ENCODE assay signal across 33 mouse cellular contexts in the genomic region with DNA sequence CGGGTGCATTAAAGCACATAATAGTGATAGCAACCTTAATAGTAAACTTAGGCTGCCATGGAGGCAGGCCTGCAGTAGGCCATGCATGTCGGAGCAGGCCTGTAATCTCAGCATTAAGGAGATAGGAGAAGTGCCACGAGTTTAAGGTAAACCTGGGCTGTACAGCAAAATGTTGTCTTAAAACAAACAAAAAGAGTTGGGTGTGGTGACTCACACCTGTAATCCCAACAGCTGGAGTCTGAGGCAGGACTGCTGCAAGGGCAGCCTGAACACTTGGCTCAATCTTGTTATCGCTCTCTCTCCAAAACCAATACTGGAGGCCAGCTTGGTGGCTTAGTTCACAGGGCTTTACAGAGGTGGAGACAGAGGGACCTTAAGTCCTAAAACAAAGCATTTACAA. TPM values are rescaled to one million over a fixed set of nuclear protein-coding genes. Genes with fewer than 3 reads are reported as not detected.
A peak's percentile ranks its signal among the peaks of the same experiment; 100 is the strongest.
DNase-seq lines count a peak whose midpoint lies in the region; ATAC-seq and TF ChIP-seq lines count a peak whose summit lies in the region.
"Had no signal": no experiment of that assay in that cellular context is flagged by ENCODE, and none has a peak within 500 bp of the region (broad histone marks: within the 10 kb centered on the region; RNA-seq: fewer than 3 reads in every experiment).

No protein-coding gene starts in this region.

- peaks cover 20% of the 10 kb centered on the region for H3K36me3 ChIP-seq in intestine, embryonic 16.5 days (ENCODE audit: control insufficient read depth, insufficient read depth, low read length)
- peaks cover 76% of the 10 kb centered on the region for H3K36me3 ChIP-seq in intestine, postnatal 0 days (ENCODE audit: control insufficient read depth, insufficient read depth)
- H3K36me3 ChIP-seq in G1E (replicated peaks) = peaks cover 98% of the 10 kb centered on the region
- peaks cover 98% of the 10 kb centered on the region for H3K36me3 ChIP-seq in liver, embryonic 15.5 days (replicated peaks)
- peaks cover 6% of the 10 kb centered on the region for H3K36me3 ChIP-seq in stomach, embryonic 16.5 days (ENCODE audit: control insufficient read depth, insufficient read depth, low read length)
- peaks cover 79% of the 10 kb centered on the region for H3K36me3 ChIP-seq in forebrain, postnatal 0 days (ENCODE audit: insufficient read depth)
- peaks cover 45% of the 10 kb centered on the region; the same call in 1 of the 2 replicates for H3K36me3 ChIP-seq in lung, postnatal 0 days (ENCODE audit: insufficient read depth, low read length)

- no peak overlapping the region for H3K4me2 ChIP-seq in intestine, embryonic 16.5 days (ENCODE audit: low read depth, low read length)
- H3K4me2 ChIP-seq in intestine, postnatal 0 days (replicated peaks; ENCODE audit: low read depth) = no peak overlapping the region
- peak overlapping the region; percentile 59 for H3K4me2 ChIP-seq in liver, embryonic 15.5 days
- no peak overlapping the region for H3K4me2 ChIP-seq in stomach, embryonic 16.5 days (ENCODE audit: low read depth, low read length)
- H3K4me2 ChIP-seq in forebrain, postnatal 0 days (ENCODE audit: low read depth) = no peak overlapping the region
- no peak overlapping the region for H3K4me2 ChIP-seq in lung, postnatal 0 days (replicated peaks; ENCODE audit: low read depth, low read length)
- H3K4me2 ChIP-seq: forebrain, embryonic 12.5 days; heart, embryonic 13.5 days; hindbrain, embryonic 15.5 days; midbrain, embryonic 12.5 days had no signal

- peak overlapping the region; percentile 16; the same call in 1 of the 2 replicates for H3K27ac ChIP-seq in intestine, embryonic 16.5 days (ENCODE audit: low read length)
- no peak overlapping the region for H3K27ac ChIP-seq in intestine, postnatal 0 days (ENCODE audit: low read depth, low read length)
- peak overlapping the region; percentile 95 for H3K27ac ChIP-seq in liver, embryonic 15.5 days (replicated peaks)
- H3K27ac ChIP-seq in stomach, embryonic 16.5 days (ENCODE audit: low read length) = peak overlapping the region; percentile 60; the same call in 1 of the 2 replicates
- H3K27ac ChIP-seq in forebrain, postnatal 0 days (ENCODE audit: low read depth, low read length) = no peak overlapping the region
- no peak overlapping the region for H3K27ac ChIP-seq in lung, postnatal 0 days (ENCODE audit: low read length)
- H3K27ac ChIP-seq: forebrain, embryonic 12.5 days; heart, embryonic 13.5 days; hindbrain, embryonic 10.5 days; hindbrain, embryonic 15.5 days; midbrain, embryonic 12.5 days had no signal

- no peak for ATAC-seq in intestine, embryonic 16.5 days
- no peak for ATAC-seq in intestine, postnatal 0 days
- no peak for ATAC-seq in G1E (ENCODE audit: extremely low read depth, insufficient number of reproducible peaks, low FRiP score, poor library complexity, severe bottlenecking)
- no peak for ATAC-seq in liver, embryonic 15.5 days (ENCODE audit: insufficient read depth)
- ATAC-seq in stomach, embryonic 16.5 days (ENCODE audit: insufficient read depth, low FRiP score) = peak; percentile 57; the same call in 1 of the 2 replicates
- no peak for ATAC-seq in forebrain, postnatal 0 days
- ATAC-seq in lung, postnatal 0 days = no peak
- ATAC-seq: CD4-positive, CD25-positive, alpha-beta regulatory T cell, adult 4 months; inflammation-experienced regulatory T-cells, adult 6 months had no signal

- H3K9me3 ChIP-seq in intestine, embryonic 16.5 days (ENCODE audit: control insufficient read depth, low read length) = no peaks in the 10 kb centered on the region
- no peaks in the 10 kb centered on the region for H3K9me3 ChIP-seq in intestine, postnatal 0 days (ENCODE audit: control insufficient read depth)
- no peaks in the 10 kb centered on the region for H3K9me3 ChIP-seq in G1E (replicated peaks)
- H3K9me3 ChIP-seq in liver, embryonic 15.5 days (replicated peaks) = no peaks in the 10 kb centered on the region
- no peaks in the 10 kb centered on the region for H3K9me3 ChIP-seq in stomach, embryonic 16.5 days (replicated peaks; ENCODE audit: control insufficient read depth, low read length)
- H3K9me3 ChIP-seq in forebrain, postnatal 0 days (ENCODE audit: low read length) = no peaks in the 10 kb centered on the region
- no peaks in the 10 kb centered on the region for H3K9me3 ChIP-seq in lung, postnatal 0 days (ENCODE audit: low read length)
- H3K9me3 ChIP-seq: forebrain, embryonic 12.5 days; heart, embryonic 13.5 days; hindbrain, embryonic 10.5 days; hindbrain, embryonic 15.5 days; megakaryocyte, embryonic 14.5 days; midbrain, embryonic 12.5 days had no signal

- 79% methylated on average over 4 of the region's 4 CpGs for WGBS in intestine, embryonic 16.5 days
- 64% methylated on average over 4 of the region's 4 CpGs for WGBS in intestine, postnatal 0 days
- WGBS in liver, embryonic 15.5 days (ENCODE audit: insufficient replicate concordance) = 71% methylated on average over 4 of the region's 4 CpGs
- 71% methylated on average over 4 of the region's 4 CpGs for WGBS in stomach, embryonic 16.5 days
- WGBS in forebrain, postnatal 0 days = 92% methylated on average over 4 of the region's 4 CpGs
- 79% methylated on average over 4 of the region's 4 CpGs for WGBS in lung, postnatal 0 days

- no peak for DNase-seq in G1E (ENCODE audit: low spot score)
- no peak for DNase-seq in forebrain, postnatal 0 days
- no peak for DNase-seq in ovary, postnatal 10 days (ENCODE audit: low spot score)
- no peak for DNase-seq in lung, postnatal 0 days (ENCODE audit: low spot score)
- DNase-seq: adrenal gland, postnatal 25 days; cerebellum, adult 11-12 months; cerebellum, adult 9-11 months; gastrocnemius, postnatal 14 days; heart, adult 18-20 months; heart, postnatal 10 days; kidney, adult 8-10 months; kidney, postnatal 10 days; layer of hippocampus, adult 9-11 months; lung, postnatal 4 days; retina, postnatal 1 day; right cerebral cortex, postnatal 14 days; thymus, adult 2 months; thymus, postnatal 4 days had no signal

- no peak for TF ChIP-seq CTCF in intestine, postnatal 0 days (IDR thresholded peaks at IDR 0.05; ENCODE audit: low read depth)
- TF ChIP-seq CTCF in G1E (IDR thresholded peaks at IDR 0.05; ENCODE audit: low read depth, low read length) = no peak
- TF ChIP-seq CTCF in forebrain, postnatal 0 days (IDR thresholded peaks at IDR 0.05; ENCODE audit: low read depth) = no peak
- no peak for TF ChIP-seq CTCF in lung, postnatal 0 days (IDR thresholded peaks at IDR 0.05)

- TF ChIP-seq EP300 in lung, postnatal 0 days (IDR thresholded peaks at IDR 0.05) = no peak

- H3K27me3 ChIP-seq in intestine, embryonic 16.5 days (replicated peaks; ENCODE audit: control insufficient read depth, insufficient read depth, low read length) = no peaks in the 10 kb centered on the region
- no peaks in the 10 kb centered on the region for H3K27me3 ChIP-seq in intestine, postnatal 0 days (replicated peaks; ENCODE audit: control insufficient read depth, insufficient read depth, low read length)
- H3K27me3 ChIP-seq in G1E (ENCODE audit: insufficient read depth, low read length) = no peaks in the 10 kb centered on the region
- no peaks in the 10 kb centered on the region for H3K27me3 ChIP-seq in liver, embryonic 15.5 days
- no peaks in the 10 kb centered on the region for H3K27me3 ChIP-seq in stomach, embryonic 16.5 days (ENCODE audit: control insufficient read depth, insufficient read depth, low read length)
- H3K27me3 ChIP-seq in forebrain, postnatal 0 days (ENCODE audit: insufficient read depth, low read length) = no peaks in the 10 kb centered on the region
- H3K27me3 ChIP-seq in lung, postnatal 0 days (replicated peaks; ENCODE audit: insufficient read depth, low read length) = no peaks in the 10 kb centered on the region
- H3K27me3 ChIP-seq: forebrain, embryonic 12.5 days; heart, embryonic 13.5 days; hindbrain, embryonic 15.5 days; megakaryocyte, embryonic 14.5 days; midbrain, embryonic 12.5 days had no signal

- H3K4me1 ChIP-seq in intestine, embryonic 16.5 days (ENCODE audit: control insufficient read depth, insufficient read depth, low read length) = peaks cover 4% of the 10 kb centered on the region; the same call in 1 of the 2 replicates
- H3K4me1 ChIP-seq in intestine, postnatal 0 days (replicated peaks; ENCODE audit: control insufficient read depth, insufficient read depth, low read length) = no peaks in the 10 kb centered on the region; the same call in 1 of the 2 replicates
- H3K4me1 ChIP-seq in G1E (ENCODE audit: insufficient read depth, low read depth, low read length) = peaks cover 94% of the 10 kb centered on the region
- peaks cover 84% of the 10 kb centered on the region for H3K4me1 ChIP-seq in liver, embryonic 15.5 days (replicated peaks)
- peaks cover 11% of the 10 kb centered on the region; the same call in 1 of the 2 replicates for H3K4me1 ChIP-seq in stomach, embryonic 16.5 days (ENCODE audit: control insufficient read depth, insufficient read depth, low read length)
- H3K4me1 ChIP-seq in forebrain, postnatal 0 days (ENCODE audit: insufficient read depth) = no peaks in the 10 kb centered on the region
- no peaks in the 10 kb centered on the region for H3K4me1 ChIP-seq in lung, postnatal 0 days (ENCODE audit: insufficient read depth, low read depth, low read length)
- H3K4me1 ChIP-seq: forebrain, embryonic 12.5 days; heart, embryonic 13.5 days; hindbrain, embryonic 10.5 days; hindbrain, embryonic 15.5 days; midbrain, embryonic 12.5 days had no signal

- H3K9ac ChIP-seq in intestine, embryonic 16.5 days (ENCODE audit: low read depth, low read length) = no peak overlapping the region
- no peak overlapping the region for H3K9ac ChIP-seq in intestine, postnatal 0 days (ENCODE audit: low read depth, low read length)
- H3K9ac ChIP-seq in liver, embryonic 15.5 days = peak overlapping the region; percentile 38; the same call in 1 of the 2 replicates
- H3K9ac ChIP-seq in stomach, embryonic 16.5 days (ENCODE audit: low read length) = no peak overlapping the region
- no peak overlapping the region for H3K9ac ChIP-seq in forebrain, postnatal 0 days
- H3K9ac ChIP-seq in lung, postnatal 0 days (replicated peaks; ENCODE audit: low read depth) = no peak overlapping the region
- H3K9ac ChIP-seq: forebrain, embryonic 12.5 days; heart, embryonic 13.5 days; hindbrain, embryonic 15.5 days; midbrain, embryonic 12.5 days had no signal

- H3K4me3 ChIP-seq in intestine, embryonic 16.5 days (ENCODE audit: low read length) = no peak overlapping the region
- H3K4me3 ChIP-seq in intestine, postnatal 0 days (ENCODE audit: low read depth, low read length) = no peak overlapping the region
- H3K4me3 ChIP-seq in G1E (ENCODE audit: low read depth, low read length) = peak overlapping the region; percentile 61; the same call in 1 of the 2 replicates
- H3K4me3 ChIP-seq in liver, embryonic 15.5 days (replicated peaks) = no peak overlapping the region
- no peak overlapping the region for H3K4me3 ChIP-seq in stomach, embryonic 16.5 days (replicated peaks; ENCODE audit: low read length)
- H3K4me3 ChIP-seq in forebrain, postnatal 0 days (ENCODE audit: low read depth, low read length) = no peak overlapping the region
- no peak overlapping the region for H3K4me3 ChIP-seq in lung, postnatal 0 days (ENCODE audit: low read depth, low read length)
- H3K4me3 ChIP-seq: forebrain, embryonic 12.5 days; heart, embryonic 13.5 days; hindbrain, embryonic 10.5 days; hindbrain, embryonic 15.5 days; megakaryocyte, embryonic 14.5 days; midbrain, embryonic 12.5 days had no signal

RNA-seq across cellular contexts. Expression of a gene that starts 11.3 kb away (rescaled TPM):
- polyA plus RNA-seq in intestine, embryonic 16.5 days (2015; fragmentation: Nextera tagmentation; extraction: Ambion mirVana) = 125 and 141 TPM in 2 replicates
- 145 and 158 TPM in 2 replicates for polyA plus RNA-seq in intestine, postnatal 0 days (2015; fragmentation: Nextera tagmentation; extraction: Ambion mirVana)
- 119 and 123 TPM in 2 replicates for total RNA-seq in G1E (2014; fragmentation: Nextera tagmentation)
- 298 and 340 TPM in 2 replicates for total RNA-seq in G1E (2017)
- 64.1 and 97.1 TPM in 2 replicates for polyA plus RNA-seq in G1E (2012)
- polyA plus RNA-seq in liver, embryonic 15.5 days (2015; fragmentation: Nextera tagmentation; extraction: Ambion mirVana) = 719 and 785 TPM in 2 replicates
- 70.7 and 76.8 TPM in 2 replicates for polyA plus RNA-seq in stomach, embryonic 16.5 days (2015; fragmentation: Nextera tagmentation; extraction: Ambion mirVana)
- 26.2 and 30.3 TPM in 2 replicates for total RNA-seq in forebrain, postnatal 0 days (2014; rRNA removed)
- polyA plus RNA-seq in forebrain, postnatal 0 days (2015; fragmentation: Nextera tagmentation; extraction: Ambion mirVana) = 28.1 and 33.1 TPM in 2 replicates
- 28.7 and 30.0 TPM in 2 replicates for polyA plus RNA-seq in lung, postnatal 0 days (2015; fragmentation: Nextera tagmentation; extraction: Ambion mirVana)

RNA-seq across cellular contexts. Expression of a gene that starts 27.2 kb away (rescaled TPM):
- polyA plus RNA-seq in intestine, embryonic 16.5 days (2015; fragmentation: Nextera tagmentation; extraction: Ambion mirVana) = 116 and 121 TPM in 2 replicates
- 138 and 141 TPM in 2 replicates for polyA plus RNA-seq in intestine, postnatal 0 days (2015; fragmentation: Nextera tagmentation; extraction: Ambion mirVana)
- total RNA-seq in G1E (2014; fragmentation: Nextera tagmentation) (not detected in 2 replicates), G1E (2017) (0.05 and 0.17 TPM in 2 replicates)
- 0.11 and 0.17 TPM in 2 replicates for polyA plus RNA-seq in G1E (2012)
- 5.9 and 6.1 TPM in 2 replicates for polyA plus RNA-seq in liver, embryonic 15.5 days (2015; fragmentation: Nextera tagmentation; extraction: Ambion mirVana)
- 70.8 and 81.7 TPM in 2 replicates for polyA plus RNA-seq in stomach, embryonic 16.5 days (2015; fragmentation: Nextera tagmentation; extraction: Ambion mirVana)
- total RNA-seq in forebrain, postnatal 0 days (2014; rRNA removed) = not detected in 2 replicates
- 0.11 TPM in 1 of 2 replicates, not detected in the other for polyA plus RNA-seq in forebrain, postnatal 0 days (2015; fragmentation: Nextera tagmentation; extraction: Ambion mirVana)
- 126 and 127 TPM in 2 replicates for polyA plus RNA-seq in lung, postnatal 0 days (2015; fragmentation: Nextera tagmentation; extraction: Ambion mirVana)
- total RNA-seq: common myeloid progenitor, adult 5-6 weeks; gastrocnemius, postnatal 14 days; left cerebral cortex, adult 18-20 months; left cerebral cortex, postnatal 14 days had no signal

RNA-seq across cellular contexts. Expression of a gene that starts 27.7 kb away (rescaled TPM):
- 13.2 and 13.8 TPM in 2 replicates for polyA plus RNA-seq in intestine, embryonic 16.5 days (2015; fragmentation: Nextera tagmentation; extraction: Ambion mirVana)
- polyA plus RNA-seq in intestine, postnatal 0 days (2015; fragmentation: Nextera tagmentation; extraction: Ambion mirVana) = 7.7 and 8.2 TPM in 2 replicates
- total RNA-seq in G1E (2014; fragmentation: Nextera tagmentation) (27.9 and 32.3 TPM in 2 replicates), G1E (2017) (0.99 and 1.6 TPM in 2 replicates)
- 46.6 and 54.6 TPM in 2 replicates for polyA plus RNA-seq in G1E (2012)
- polyA plus RNA-seq in liver, embryonic 15.5 days (2015; fragmentation: Nextera tagmentation; extraction: Ambion mirVana) = 17.6 and 18.0 TPM in 2 replicates
- polyA plus RNA-seq in stomach, embryonic 16.5 days (2015; fragmentation: Nextera tagmentation; extraction: Ambion mirVana) = 13.4 and 14.6 TPM in 2 replicates
- 1.9 and 5.0 TPM in 2 replicates for total RNA-seq in forebrain, postnatal 0 days (2014; rRNA removed)
- 13.5 and 14.8 TPM in 2 replicates for polyA plus RNA-seq in forebrain, postnatal 0 days (2015; fragmentation: Nextera tagmentation; extraction: Ambion mirVana)
- 9.1 and 10.6 TPM in 2 replicates for polyA plus RNA-seq in lung, postnatal 0 days (2015; fragmentation: Nextera tagmentation; extraction: Ambion mirVana)

RNA-seq across cellular contexts. Expression of a gene that starts 38.8 kb away (rescaled TPM):
- polyA plus RNA-seq in intestine, embryonic 16.5 days (2015; fragmentation: Nextera tagmentation; extraction: Ambion mirVana) = 68.1 and 70.1 TPM in 2 replicates
- polyA plus RNA-seq in intestine, postnatal 0 days (2015; fragmentation: Nextera tagmentation; extraction: Ambion mirVana) = 64.1 and 68.9 TPM in 2 replicates
- 30.6 and 31.7 TPM in 2 replicates for total RNA-seq in G1E (2014; fragmentation: Nextera tagmentation)
- total RNA-seq in G1E (2017) = 51.3 and 59.3 TPM in 2 replicates
- polyA plus RNA-seq in G1E (2012) = 63.6 TPM in 2 replicates
- 33.7 and 40.6 TPM in 2 replicates for polyA plus RNA-seq in liver, embryonic 15.5 days (2015; fragmentation: Nextera tagmentation; extraction: Ambion mirVana)
- polyA plus RNA-seq in stomach, embryonic 16.5 days (2015; fragmentation: Nextera tagmentation; extraction: Ambion mirVana) = 68.7 and 75.0 TPM in 2 replicates
- 54.9 and 57.7 TPM in 2 replicates for total RNA-seq in forebrain, postnatal 0 days (2014; rRNA removed)
- polyA plus RNA-seq in forebrain, postnatal 0 days (2015; fragmentation: Nextera tagmentation; extraction: Ambion mirVana) = 86.4 and 88.8 TPM in 2 replicates
- polyA plus RNA-seq in lung, postnatal 0 days (2015; fragmentation: Nextera tagmentation; extraction: Ambion mirVana) = 46.4 and 48.0 TPM in 2 replicates

RNA-seq across cellular contexts. Expression of a gene that starts 58.1 kb away (rescaled TPM):
- not detected in 2 replicates for polyA plus RNA-seq in intestine, embryonic 16.5 days (2015; fragmentation: Nextera tagmentation; extraction: Ambion mirVana)
- 0.04 TPM in 1 of 2 replicates, not detected in the other for polyA plus RNA-seq in intestine, postnatal 0 days (2015; fragmentation: Nextera tagmentation; extraction: Ambion mirVana)
- total RNA-seq in G1E (2014; fragmentation: Nextera tagmentation) (not detected in 2 replicates), G1E (2017) (0.05 and 0.12 TPM in 2 replicates)
- 0.01 TPM in 1 of 2 replicates, not detected in the other for polyA plus RNA-seq in G1E (2012)
- 0.03 and 0.05 TPM in 2 replicates for polyA plus RNA-seq in liver, embryonic 15.5 days (2015; fragmentation: Nextera tagmentation; extraction: Ambion mirVana)
- 6.1 and 9.7 TPM in 2 replicates for polyA plus RNA-seq in stomach, embryonic 16.5 days (2015; fragmentation: Nextera tagmentation; extraction: Ambion mirVana)
- total RNA-seq in forebrain, postnatal 0 days (2014; rRNA removed) = 0.85 and 0.86 TPM in 2 replicates
- polyA plus RNA-seq in forebrain, postnatal 0 days (2015; fragmentation: Nextera tagmentation; extraction: Ambion mirVana) = 0.35 and 0.75 TPM in 2 replicates
- 0.56 and 0.81 TPM in 2 replicates for polyA plus RNA-seq in lung, postnatal 0 days (2015; fragmentation: Nextera tagmentation; extraction: Ambion mirVana)

Comparison
In these comparisons a context has a peak if more than half of its experiments do, and no peak if none do; other contexts are left out.
1. H3K27ac ChIP-seq: peak in intestine, embryonic 16.5 days (single experiment), liver, embryonic 15.5 days (single experiment) and stomach, embryonic 16.5 days (single experiment); none in intestine, postnatal 0 days (single experiment), forebrain, postnatal 0 days (single experiment) and lung, postnatal 0 days (single experiment).
2. RNA of a gene that starts 27.2 kb away (polyA plus RNA-seq): 138 to 141 TPM in intestine, postnatal 0 days, 126 to 127 TPM in lung, postnatal 0 days, 116 to 121 TPM in intestine, embryonic 16.5 days and 70.8 to 81.7 TPM in stomach, embryonic 16.5 days; 5.9 to 6.1 TPM in liver, embryonic 15.5 days, 0.11 to 0.17 TPM in G1E and 0.11 TPM in forebrain, postnatal 0 days; every median in the first group is over 10 times any median in the second.